Mouse (Mus musculus) ES-Bruce4 (cell line): ENCODE results near the gene Asic5. TPM values are rescaled to one million over a fixed set of nuclear protein-coding genes. Genes with fewer than 3 reads are reported as not detected.

ENCODE experiments used
- H3K27ac ChIP-seq: 2 replicates; pipeline ENCODE4 v1.5.1; 2012; ENCODE audit warnings: low read length, inconsistent platforms; ENCODE audit not compliant: insufficient read depth
- H3K27me3 ChIP-seq: 2 replicates; pipeline ENCODE4 v1.6.1; 2012; ENCODE audit warnings: mild to moderate bottlenecking, low read length, inconsistent platforms; ENCODE audit not compliant: control insufficient read depth, poor library complexity, insufficient read depth, severe bottlenecking
- H3K36me3 ChIP-seq: 2 replicates; pipeline ENCODE4 v1.6.1; 2012; ENCODE audit warnings: inconsistent platforms, mild to moderate bottlenecking, low read length, moderate library complexity; ENCODE audit not compliant: control insufficient read depth, poor library complexity, insufficient read depth, severe bottlenecking
- H3K4me1 ChIP-seq: one replicate; pipeline ENCODE4 v1.8.1; 2011; ENCODE audit warnings: low read length; ENCODE audit not compliant: control insufficient read depth, insufficient read depth
- H3K4me3 ChIP-seq: 2 replicates; pipeline ENCODE4 v1.5.1; 2011; ENCODE audit warnings: low read depth, mild to moderate bottlenecking, low read length
- H3K9ac ChIP-seq: 2 replicates; pipeline ENCODE4 v1.6.1; 2012; ENCODE audit warnings: low read depth, mild to moderate bottlenecking, inconsistent platforms; ENCODE audit not compliant: poor library complexity, severe bottlenecking
- H3K9me3 ChIP-seq: replicated peaks from 2 replicates; pipeline ENCODE4 v1.6.1; 2012; ENCODE audit warnings: mild to moderate bottlenecking, low read length, inconsistent platforms; ENCODE audit not compliant: control insufficient read depth, poor library complexity, insufficient read depth, severe bottlenecking
- CTCF ChIP-seq: IDR thresholded peaks from one replicate; pipeline ENCODE4 v1.8.1; 2011; ENCODE audit warnings: low read depth, low read length
- EP300 ChIP-seq: IDR thresholded peaks from 2 replicates; pipeline ENCODE4 v1.6.1; 2011; ENCODE audit warnings: low read depth, low read length; ENCODE audit not compliant: insufficient read depth
- POLR2A ChIP-seq: IDR thresholded peaks from one replicate; pipeline ENCODE4 v1.8.1; 2011; ENCODE audit warnings: low read length; ENCODE audit not compliant: insufficient read depth
- polyA plus RNA-seq: library from polyadenylated mRNA; stranded (reverse); fragments of >200 nt; gene quantifications from 2 replicates; pipeline ENCODE4 v1.2.4, GENCODE M21; 2011; ENCODE audit warnings: low read depth; ENCODE audit not compliant: missing spikeins, insufficient read depth, insufficient read length

The Asic5 gene
- polyA plus RNA-seq, 1 experiment: not detected

- no peaks in the 10 kb centered on the region for H3K9me3 ChIP-seq
- no peak overlapping the region for H3K27ac ChIP-seq
- H3K4me1 ChIP-seq: no peaks in the 10 kb centered on the region
- TF ChIP-seq POLR2A: no peak
- TF ChIP-seq EP300: no peak
- no peak for TF ChIP-seq CTCF
- H3K36me3 ChIP-seq: no peaks in the 10 kb centered on the region
- H3K9ac ChIP-seq: no peak overlapping the region
- H3K27me3 ChIP-seq: no peaks in the 10 kb centered on the region; the same call in 1 of the 2 replicates
- H3K4me3 ChIP-seq: no peak overlapping the region
These were observed 32.1 kb downstream of the Asic5 start for GRCm38 (mm10) chr3:82014148-82014703.

DNA sequence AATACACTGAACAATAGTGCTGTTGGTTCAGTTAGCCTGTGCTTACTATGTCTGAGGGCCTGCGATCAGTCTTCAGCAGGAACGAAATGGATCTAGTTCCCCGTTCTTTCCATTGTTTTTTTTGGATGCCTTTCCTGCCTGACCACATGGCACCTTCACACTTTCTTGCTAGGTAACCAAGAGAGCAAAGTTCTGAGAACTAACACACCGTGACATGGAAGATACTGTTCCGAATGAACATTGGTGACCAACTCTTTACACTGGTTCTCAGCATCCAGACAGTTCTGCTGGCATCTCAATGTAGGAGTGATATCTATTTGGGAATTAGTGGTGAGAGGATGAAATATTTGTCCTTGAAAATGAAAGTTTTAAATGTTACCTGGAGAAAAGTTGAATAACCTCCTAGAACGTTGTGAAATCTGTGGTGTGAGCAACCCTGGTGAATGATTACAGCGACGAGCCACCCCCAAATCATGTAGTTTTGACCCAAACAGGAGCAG, 40.4 kb downstream of the Asic5 start:
- TF ChIP-seq EP300: no peak
- Histone ChIP-seq H3K9ac (no peak overlapping the region), H3K27me3 (no peaks in the 10 kb centered on the region), H3K4me3 (no peak overlapping the region), H3K9me3 (no peaks in the 10 kb centered on the region), H3K4me1 (no peaks in the 10 kb centered on the region), H3K27ac (no peak overlapping the region), H3K36me3 (no peaks in the 10 kb centered on the region)

DNA sequence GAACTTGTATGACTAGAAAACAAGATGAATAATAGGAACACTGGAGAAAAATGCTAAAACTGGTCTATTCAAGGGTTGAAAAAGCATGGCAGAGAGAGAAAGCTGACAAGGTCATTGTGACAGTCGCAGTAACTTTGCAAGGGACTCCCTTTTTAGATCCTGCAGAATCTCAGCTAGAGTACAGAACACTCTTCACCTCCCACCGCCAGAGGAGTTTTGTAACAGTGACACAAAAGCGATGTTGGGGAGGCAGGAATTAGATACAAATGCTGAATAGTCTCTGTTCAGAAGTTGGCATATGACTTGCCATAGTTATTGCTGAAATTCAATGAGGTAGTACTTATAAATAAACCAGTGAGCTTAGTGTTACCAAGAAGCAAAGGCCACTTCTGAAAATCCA, 41.0 kb downstream of the Asic5 start:
- Histone ChIP-seq H3K27me3 (no peaks in the 10 kb centered on the region), H3K27ac (no peak overlapping the region), H3K9me3 (no peaks in the 10 kb centered on the region), H3K4me1 (no peaks in the 10 kb centered on the region), H3K36me3 (no peaks in the 10 kb centered on the region), H3K4me3 (no peak overlapping the region), H3K9ac (no peak overlapping the region)
- no peak for TF ChIP-seq CTCF
- no peak for TF ChIP-seq EP300

DNA sequence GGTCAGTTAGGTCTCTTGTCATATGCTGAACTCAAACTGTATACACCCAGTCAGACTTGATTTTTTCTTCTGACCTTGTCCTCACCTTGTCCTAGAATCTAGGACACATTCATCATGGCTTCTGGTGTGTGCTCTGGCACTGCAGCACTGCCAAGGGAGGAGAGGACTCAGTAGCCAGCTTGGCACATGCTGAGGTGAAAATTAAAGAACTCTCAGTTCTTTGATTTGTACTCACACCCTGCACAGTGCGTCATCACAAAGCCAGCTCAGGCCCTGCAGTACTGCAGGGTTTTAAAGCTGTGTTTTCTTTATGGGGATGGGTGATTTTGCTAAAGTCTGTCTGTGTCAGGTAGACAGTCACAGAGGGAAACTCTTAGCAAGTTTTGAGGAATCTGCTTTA, 45.2 kb downstream of the Asic5 start:
- Histone ChIP-seq H3K27ac (no peak overlapping the region), H3K9me3 (no peaks in the 10 kb centered on the region), H3K4me3 (no peak overlapping the region), H3K36me3 (no peaks in the 10 kb centered on the region), H3K9ac (no peak overlapping the region), H3K27me3 (no peaks in the 10 kb centered on the region), H3K4me1 (no peaks in the 10 kb centered on the region)
- TF ChIP-seq POLR2A: no peak
- no peak for TF ChIP-seq CTCF
- TF ChIP-seq EP300: no peak

DNA sequence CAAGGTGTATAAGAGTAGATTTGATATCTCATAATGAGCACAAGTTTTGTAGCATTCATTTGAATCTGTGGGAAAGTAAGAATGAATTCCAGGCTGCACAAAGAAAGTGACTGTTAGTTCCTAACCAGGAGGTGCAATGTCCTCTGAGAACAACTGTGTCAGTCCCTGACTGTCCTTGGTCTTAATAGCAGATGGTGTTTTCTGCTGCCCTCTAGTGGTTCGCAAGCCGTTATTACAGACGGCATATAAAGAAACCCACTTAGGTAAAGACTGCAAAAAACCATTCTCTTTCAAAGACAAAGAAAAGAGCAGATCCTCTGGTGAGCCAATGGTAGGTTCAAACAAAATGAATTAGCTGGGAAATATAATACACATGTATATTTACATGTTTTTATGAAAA, 47.1 kb downstream of the Asic5 start:
- H3K9me3 ChIP-seq: no peaks in the 10 kb centered on the region
- no peaks in the 10 kb centered on the region for H3K36me3 ChIP-seq
- no peak for TF ChIP-seq EP300
- TF ChIP-seq CTCF: peak; percentile 12
- no peak for TF ChIP-seq POLR2A
- no peaks in the 10 kb centered on the region for H3K27me3 ChIP-seq
- H3K4me3 ChIP-seq: no peak overlapping the region
- H3K27ac ChIP-seq: no peak overlapping the region
- no peaks in the 10 kb centered on the region for H3K4me1 ChIP-seq
- H3K9ac ChIP-seq: no peak overlapping the region

DNA sequence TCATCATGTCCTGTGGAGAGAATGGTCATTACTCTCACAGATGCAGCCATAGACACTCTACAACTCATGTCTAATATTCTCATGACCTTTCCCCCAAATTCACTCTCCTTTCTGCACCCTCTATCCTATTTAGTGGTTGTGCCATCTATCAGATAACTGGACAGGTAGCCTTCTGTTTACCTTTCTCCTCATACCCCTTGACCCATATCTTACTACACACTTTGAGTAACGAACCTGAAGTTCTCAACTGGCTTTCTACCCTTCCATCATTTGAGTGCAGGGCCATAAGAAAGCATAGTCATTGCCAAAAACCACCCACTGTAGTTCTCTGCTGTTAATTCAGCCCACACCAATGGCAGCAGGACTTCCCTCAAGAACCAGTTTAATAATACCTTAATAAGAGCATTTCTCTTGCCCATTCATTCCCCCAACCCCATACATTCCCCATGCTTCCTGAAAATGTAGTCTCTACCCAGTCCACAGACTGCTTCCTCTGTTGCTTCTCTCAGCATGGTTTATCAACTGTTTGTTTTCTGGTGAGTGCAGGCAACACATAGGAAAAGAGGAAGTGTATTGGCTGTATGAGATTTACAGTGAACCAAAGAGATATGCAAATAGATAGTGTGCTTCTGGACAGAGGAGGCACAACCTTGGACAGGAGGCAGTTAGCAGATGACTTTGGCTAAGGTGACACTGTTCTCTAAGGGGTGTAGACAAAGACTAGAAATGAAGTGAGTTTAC, 48.1 kb downstream of the Asic5 start:
- no peaks in the 10 kb centered on the region for H3K36me3 ChIP-seq

More for the DNA sequence above, 48.1 kb downstream of the Asic5 start:
- no peak overlapping the region for H3K4me3 ChIP-seq
- H3K27ac ChIP-seq: no peak overlapping the region
- no peaks in the 10 kb centered on the region for H3K9me3 ChIP-seq
- no peaks in the 10 kb centered on the region for H3K4me1 ChIP-seq
- no peak overlapping the region for H3K9ac ChIP-seq
- no peaks in the 10 kb centered on the region for H3K27me3 ChIP-seq
- TF ChIP-seq POLR2A (no peak), EP300 (no peak), CTCF (no peak)
